Mouse (Mus musculus) mouse trophoblast stem cell (cell line): Measurements from ENCODE around the gene Lgr5.

Source experiments
- in situ Hi-C, 2 experiments: fragments of 300-500 bp; cut with MseI, MboI; formaldehyde crosslinking; loops; 2 replicates in 1 of 2; 3 replicates in 1 of 2; pipeline ENCODE4 v1.15.1; 2025

Lgr5 gene

GRCm38 (mm10) chr10:115570577-115570976 lies 17.0 kb downstream of the Lgr5 start:
- in situ Hi-C loops, result no loop called here

- in situ Hi-C loops, result no loop called here
Observed at GRCm38 (mm10) chr10:115569712-115570491, 17.7 kb downstream of the Lgr5 start, which contains the start of gene A930009A15Rik. Gene A930009A15Rik, plus strand, starts transcription at chr10:115569986.

- in situ Hi-C loops, result no loop called here
Observed at GRCm38 (mm10) chr10:115563961-115564360, 23.6 kb downstream of the Lgr5 start.

DNA sequence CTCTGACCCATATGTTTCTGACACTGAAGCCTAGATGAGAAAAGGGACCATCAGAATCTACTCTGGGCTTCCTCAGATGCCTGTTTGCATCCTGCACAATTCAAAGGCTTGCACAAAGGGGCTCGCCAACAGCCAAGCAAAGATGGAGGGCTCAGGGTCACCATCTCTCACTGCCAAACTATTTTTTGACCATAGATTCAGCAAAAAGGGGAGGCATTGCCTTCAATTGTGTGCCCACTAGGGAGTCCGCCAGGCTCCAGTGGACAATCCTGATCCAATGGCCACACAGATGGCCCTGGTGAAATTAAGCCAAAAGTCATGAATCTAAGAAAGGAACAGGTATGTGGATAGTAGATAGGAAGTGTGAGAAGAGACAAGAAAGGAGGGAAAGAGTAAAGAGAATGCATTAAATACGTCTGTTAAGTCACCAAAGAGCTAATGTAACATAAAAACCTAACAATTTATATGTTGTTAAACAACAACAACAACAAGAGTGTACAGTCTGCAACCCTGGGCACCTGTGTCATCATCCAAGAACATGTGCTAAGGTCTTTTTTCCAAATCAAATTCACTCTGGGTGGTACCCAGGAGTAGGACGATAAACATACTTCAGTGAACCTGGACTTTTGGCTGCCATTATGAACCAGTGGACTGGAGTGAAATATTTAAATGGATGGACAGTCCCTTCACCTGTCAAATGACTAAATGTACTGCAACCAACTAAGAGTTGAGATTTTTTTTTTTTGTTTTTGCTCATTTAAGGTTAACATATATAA lies 24.5 kb downstream of the Lgr5 start:
- in situ Hi-C loops, result no loop called here

- in situ Hi-C loops, result no loop called here
Observed at GRCm38 (mm10) chr10:115561136-115561880, 26.3 kb downstream of the Lgr5 start.

- in situ Hi-C loops, result no loop called here
Observed at GRCm38 (mm10) chr10:115556738-115557242, 30.8 kb downstream of the Lgr5 start.

DNA sequence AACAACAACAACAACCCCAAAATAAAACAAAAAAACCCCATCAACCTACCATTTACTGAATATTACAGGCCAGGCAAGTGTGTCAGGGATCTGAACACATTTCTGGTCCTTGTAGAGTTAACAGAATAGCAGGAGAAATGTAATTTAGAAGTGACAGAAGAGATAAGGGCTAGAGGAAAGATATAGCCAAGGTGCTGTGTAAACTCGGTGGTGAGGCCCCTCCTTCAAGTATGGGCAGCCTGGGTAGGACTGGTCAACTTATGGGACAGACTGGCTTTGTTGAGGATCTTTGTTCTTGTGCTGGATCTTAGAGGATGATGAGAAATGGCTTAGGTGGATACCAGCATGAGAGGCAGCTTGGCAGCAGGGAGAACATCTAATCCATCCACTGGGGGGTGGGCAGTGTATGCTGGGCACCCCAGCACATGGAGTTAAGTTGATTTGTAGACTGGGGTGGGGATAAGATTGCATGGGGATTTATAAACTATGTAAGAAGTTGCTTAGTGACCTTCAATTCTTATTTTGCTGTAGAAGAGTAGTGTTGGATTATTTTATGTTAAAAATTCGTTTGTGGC lies 32.3 kb downstream of the Lgr5 start:
- in situ Hi-C loops, result no loop called here

GRCm38 (mm10) chr10:115553352-115554113 lies 34.0 kb downstream of the Lgr5 start:
- in situ Hi-C loops, result no loop called here

DNA sequence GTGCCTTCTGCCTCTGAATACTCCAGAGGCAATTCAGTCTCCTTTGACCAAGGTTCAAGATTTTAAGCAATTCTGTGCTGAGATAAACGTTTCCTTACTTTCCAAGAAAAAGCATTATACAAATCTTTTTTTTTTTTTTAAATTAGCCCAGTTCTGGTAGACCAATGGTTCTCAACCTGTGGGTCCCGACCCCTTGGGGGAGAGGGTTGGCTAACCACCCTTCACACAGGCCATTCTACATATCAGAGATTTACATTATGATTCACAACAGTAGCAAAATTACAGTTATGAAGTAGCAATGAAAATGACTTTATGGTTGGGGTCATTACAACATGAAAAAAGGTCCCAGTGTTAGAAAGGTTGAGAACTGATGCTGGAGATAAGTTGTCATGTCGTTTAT lies 36.5 kb downstream of the Lgr5 start:
- in situ Hi-C loops, result no loop called here

DNA sequence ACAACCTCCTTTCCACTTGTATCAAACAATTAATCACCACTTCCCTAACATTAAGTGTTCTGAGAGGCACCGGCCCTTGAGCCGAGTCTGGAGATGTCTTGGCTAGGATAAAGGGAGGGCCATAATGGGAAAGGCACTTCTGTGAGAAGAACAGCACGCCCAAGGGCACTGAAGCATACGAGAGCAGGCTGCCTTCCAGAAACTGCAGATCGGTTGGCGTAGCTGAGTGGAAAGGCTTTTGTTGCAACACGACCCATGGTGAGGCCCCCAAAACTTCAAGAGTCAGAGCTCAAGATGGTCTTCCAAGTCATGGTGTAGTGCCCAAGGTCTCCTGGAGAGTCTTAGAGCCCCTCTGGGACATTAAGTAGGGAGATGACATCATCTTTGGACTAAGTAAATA lies 37.3 kb downstream of the Lgr5 start:
- in situ Hi-C loops, result no loop called here

- in situ Hi-C loops, result no loop called here
Observed at GRCm38 (mm10) chr10:115542917-115543316, 44.7 kb downstream of the Lgr5 start.

GRCm38 (mm10) chr10:115530746-115531145 lies 56.8 kb downstream of the Lgr5 start:
- in situ Hi-C loops, result no loop called here

DNA sequence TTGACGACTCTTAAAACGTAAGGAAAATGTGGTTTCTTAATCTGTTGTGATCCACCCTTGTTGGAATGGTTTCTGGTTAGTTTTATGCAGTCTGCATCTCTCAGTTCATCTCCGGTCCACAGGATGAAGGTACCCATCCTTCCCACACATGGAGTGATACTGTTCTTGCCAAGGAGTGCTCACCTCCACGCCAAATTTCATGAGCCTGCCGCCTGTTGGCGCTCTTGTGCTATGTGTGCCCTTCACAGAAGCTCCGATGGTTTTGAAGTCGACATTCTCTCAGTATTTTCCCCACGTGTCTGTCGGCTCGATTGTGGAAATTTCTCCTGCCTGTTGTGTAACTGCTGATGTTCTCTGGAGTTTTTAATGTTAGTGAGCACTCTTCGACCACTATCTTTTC lies 57.8 kb downstream of the Lgr5 start:
- in situ Hi-C loops, result no loop called here

DNA sequence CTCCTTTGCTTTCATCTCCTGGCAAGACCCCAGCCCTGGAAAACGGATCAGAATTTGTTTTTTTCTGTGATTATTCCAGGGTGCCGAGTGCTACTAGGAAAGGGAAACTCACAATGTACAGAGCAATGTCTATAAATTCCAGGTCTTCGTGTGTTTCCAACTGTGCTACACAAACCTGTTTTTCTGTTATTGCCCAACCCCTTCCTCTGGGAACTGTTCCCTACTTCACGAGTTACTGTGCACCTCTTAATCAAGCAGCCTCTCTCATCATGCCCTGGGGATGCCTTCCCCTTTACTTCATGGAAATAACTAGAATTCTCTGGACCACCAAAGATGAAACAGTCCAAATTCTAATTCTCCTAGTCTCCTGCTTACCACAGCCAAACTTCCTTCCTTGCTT lies 58.7 kb downstream of the Lgr5 start:
- in situ Hi-C loops, result no loop called here

DNA sequence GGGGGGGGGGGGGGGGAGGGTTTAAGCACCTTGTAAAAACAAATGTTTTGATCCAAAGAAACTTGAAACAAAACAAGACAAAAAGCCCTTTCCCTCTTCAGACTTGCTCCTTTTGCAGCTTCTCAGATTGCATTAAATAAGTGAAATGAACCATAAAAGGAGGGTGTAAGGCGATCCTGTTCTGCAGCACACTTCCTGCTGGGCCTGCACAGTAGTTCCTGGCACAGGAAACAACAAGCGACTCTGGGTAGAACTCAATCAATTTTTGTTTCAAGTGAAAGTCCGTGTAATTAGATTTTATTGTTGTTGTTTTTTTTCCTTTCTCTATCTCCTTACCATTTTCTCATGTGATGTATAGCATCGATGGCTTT lies 66.5 kb downstream of the Lgr5 start:
- in situ Hi-C loops, result no loop called here

DNA sequence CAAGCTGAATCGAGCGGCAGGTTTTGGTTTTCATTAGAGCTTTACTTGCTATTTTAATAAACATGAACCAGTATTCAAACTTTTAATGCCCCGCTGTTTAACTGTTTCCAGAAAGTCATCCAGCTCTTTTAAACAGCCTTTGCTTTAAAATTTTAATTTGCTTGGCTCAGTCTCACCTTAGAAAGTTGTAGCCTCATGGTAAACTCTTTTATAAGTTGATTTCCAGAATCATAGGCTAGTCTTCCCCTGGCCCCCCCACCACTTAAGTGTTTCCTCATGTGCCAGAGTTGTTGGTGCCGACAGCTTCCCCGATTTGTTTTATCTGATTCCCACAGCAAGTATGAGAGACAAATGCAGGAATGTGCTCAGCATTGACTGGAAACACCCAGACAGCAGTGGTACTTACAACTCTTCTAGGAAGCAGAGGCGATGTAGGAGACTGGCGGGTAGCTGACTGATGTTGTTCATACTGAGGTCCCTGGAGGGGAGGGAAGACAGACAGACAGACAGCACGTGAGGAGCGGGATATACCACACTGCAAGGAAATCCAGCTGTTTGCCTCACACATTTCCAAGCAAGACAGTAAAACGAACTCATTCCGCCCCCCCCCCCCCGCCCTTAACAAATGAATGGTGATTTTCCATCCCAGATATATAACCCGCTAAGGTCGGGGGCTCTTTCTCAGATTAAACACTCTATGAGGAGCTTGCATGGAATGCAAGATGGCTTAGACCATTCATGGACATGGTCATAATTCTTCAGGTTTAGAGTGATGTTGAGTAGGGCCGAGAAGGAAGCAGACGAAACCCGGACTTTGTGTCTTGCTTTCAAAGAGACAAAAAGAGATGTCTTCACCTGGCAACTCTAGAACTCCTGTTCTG lies 67.1 kb downstream of the Lgr5 start:
- in situ Hi-C loops, result no loop called here

GRCm38 (mm10) chr10:115518845-115519244 lies 68.7 kb downstream of the Lgr5 start:
- in situ Hi-C loops, result no loop called here

DNA sequence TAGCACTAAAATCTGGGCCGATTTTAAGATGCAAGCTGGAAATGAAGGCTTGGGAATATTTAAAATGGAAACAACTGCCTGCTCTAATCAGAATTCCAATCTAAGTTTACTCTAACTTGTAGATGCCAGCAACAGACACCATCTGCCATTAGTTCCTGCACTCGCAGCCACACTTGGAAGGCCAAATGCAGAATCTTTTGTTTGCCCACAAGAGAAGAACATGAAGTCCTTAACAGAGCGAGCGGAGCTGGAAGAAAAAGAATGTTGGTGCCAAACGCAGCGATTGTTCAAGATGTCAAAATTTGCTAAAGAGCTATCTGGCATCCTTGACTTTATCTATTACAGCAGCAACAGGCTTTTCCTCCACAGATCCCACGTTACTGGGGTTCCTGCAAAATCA lies 72.1 kb downstream of the Lgr5 start:
- in situ Hi-C loops, result no loop called here

DNA sequence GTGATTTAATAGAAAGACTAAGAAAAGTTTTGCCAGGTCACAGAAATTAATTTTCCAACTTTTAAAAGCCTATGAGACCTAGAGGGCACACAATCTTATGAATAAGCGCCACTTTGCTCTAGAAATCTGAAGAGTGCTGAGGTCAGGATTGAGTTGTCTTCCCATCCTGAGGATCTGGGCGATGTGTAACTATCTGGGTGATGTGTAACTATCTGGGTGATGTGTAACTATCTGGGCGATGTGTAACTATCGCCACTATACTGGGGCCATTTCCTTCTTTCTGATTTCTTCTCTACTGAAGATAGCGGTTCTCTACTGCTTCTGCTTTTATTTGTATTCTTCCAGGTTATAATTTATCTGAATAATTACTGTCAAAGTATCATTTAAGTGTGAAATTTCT lies 76.6 kb downstream of the Lgr5 start:
- in situ Hi-C loops, result no loop called here

DNA sequence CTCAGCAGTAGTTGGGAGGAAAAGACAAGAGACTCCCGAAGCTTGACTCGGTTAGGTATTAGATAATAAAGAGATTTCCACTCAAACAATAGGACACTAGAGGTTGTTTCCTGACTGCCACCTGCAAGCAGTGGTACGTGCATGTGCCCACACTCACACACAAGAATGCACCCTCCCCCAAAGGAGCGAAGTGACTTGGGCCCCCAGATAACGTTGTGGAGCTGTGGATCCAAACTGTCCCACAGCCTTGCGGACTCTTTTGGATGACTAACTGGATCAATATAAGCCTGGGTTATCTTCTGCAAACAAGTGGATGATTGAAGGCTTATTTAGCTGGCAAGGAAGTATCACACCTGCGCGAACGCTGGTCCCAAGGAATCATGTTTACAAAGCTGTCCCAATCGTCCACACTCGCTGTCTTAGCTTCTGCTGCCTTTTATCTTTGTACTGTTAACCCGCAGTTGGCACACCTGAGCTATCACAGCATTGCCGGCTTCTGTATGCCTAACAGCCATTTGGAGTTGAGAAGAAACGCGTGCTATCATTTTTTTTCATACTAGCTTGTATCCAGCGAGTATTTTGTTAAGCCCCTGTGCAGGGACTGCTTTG lies 81.8 kb downstream of the Lgr5 start:
- in situ Hi-C loops, result no loop called here
